ENCODE assay signal across 28 mouse cellular contexts in the genomic region with DNA sequence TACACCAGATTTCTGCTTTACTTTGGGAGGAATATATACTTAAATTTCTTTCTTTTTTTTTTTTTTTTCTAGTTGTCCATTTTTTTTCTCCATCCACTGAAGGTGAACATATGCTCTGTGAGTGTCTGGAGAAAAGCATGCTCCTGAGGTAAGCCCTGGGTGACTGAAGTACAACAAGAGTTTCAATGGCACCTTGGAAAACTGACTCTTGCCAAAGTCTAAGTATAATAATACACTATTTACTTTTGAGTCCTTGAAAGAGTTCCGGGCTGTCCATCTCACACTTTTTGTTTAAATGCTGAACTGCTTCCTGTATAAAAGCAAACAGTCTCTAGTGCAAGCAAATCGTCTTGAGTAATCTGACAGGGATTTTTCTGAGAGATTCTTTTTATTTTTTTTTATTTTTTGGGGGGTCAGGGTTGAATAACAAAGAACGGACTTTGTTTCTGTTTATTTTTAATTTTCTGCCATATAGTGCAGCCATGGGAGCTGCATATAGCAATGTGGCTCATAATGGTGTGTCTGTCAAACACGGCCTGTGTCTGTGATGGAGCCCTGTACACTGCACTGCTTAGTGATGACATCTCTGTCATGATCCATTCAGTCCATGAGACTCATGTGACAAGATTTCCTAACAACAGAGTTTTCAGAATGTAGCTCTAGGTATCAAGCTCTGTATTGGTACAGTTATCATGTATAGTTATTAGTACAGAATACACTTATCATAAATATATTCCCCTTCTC.
DNase-seq lines count a peak whose midpoint lies in the region; ATAC-seq and TF ChIP-seq lines count a peak whose summit lies in the region.
"Had no signal": no experiment of that assay in that cellular context is flagged by ENCODE, and none has a peak within 500 bp of the region (broad histone marks: within the 10 kb centered on the region; RNA-seq: fewer than 3 reads in every experiment).

No protein-coding gene starts in this region.

- H3K9ac ChIP-seq in intestine, embryonic 15.5 days, result no peak overlapping the region
- no peak overlapping the region for H3K9ac ChIP-seq in intestine, postnatal 0 days (ENCODE audit: low read depth, low read length)
- H3K9ac ChIP-seq in midbrain, embryonic 11.5 days (ENCODE audit: low read length), result no peak overlapping the region
- H3K9ac ChIP-seq in midbrain, embryonic 16.5 days (ENCODE audit: low read depth, low read length), result no peak overlapping the region
- H3K9ac ChIP-seq: embryonic facial prominence, embryonic 13.5 days; hindbrain, embryonic 13.5 days; limb, embryonic 12.5 days; liver, postnatal 0 days; midbrain, embryonic 15.5 days; neural tube, embryonic 13.5 days had no signal

- H3K9me3 ChIP-seq in intestine, embryonic 15.5 days, result no peaks in the 10 kb centered on the region
- no peaks in the 10 kb centered on the region for H3K9me3 ChIP-seq in intestine, postnatal 0 days (ENCODE audit: control insufficient read depth)
- H3K9me3 ChIP-seq in midbrain, embryonic 11.5 days (ENCODE audit: control insufficient read depth, low read length), result no peaks in the 10 kb centered on the region
- H3K9me3 ChIP-seq in midbrain, embryonic 16.5 days (replicated peaks; ENCODE audit: control insufficient read depth, low read length, poor library complexity, severe bottlenecking), result no peaks in the 10 kb centered on the region
- H3K9me3 ChIP-seq: embryonic facial prominence, embryonic 13.5 days; hindbrain, embryonic 13.5 days; limb, embryonic 12.5 days; midbrain, embryonic 15.5 days; neural tube, embryonic 13.5 days had no signal

- peak; percentile 61; the same call in 1 of the 2 replicates for ATAC-seq in intestine, embryonic 15.5 days
- no peak for ATAC-seq in intestine, postnatal 0 days
- no peak for ATAC-seq in midbrain, embryonic 11.5 days (ENCODE audit: low FRiP score)
- ATAC-seq in midbrain, embryonic 16.5 days, result no peak
- ATAC-seq: CD4-positive, CD25-positive, alpha-beta regulatory T cell, adult 4 months; forebrain, embryonic 14.5 days; inflammation-experienced regulatory T-cells, adult 6 months; liver, postnatal 0 days; midbrain, embryonic 15.5 days had no signal

- no peaks in the 10 kb centered on the region for H3K36me3 ChIP-seq in intestine, embryonic 15.5 days
- H3K36me3 ChIP-seq in intestine, postnatal 0 days (ENCODE audit: control insufficient read depth, insufficient read depth), result no peaks in the 10 kb centered on the region
- no peaks in the 10 kb centered on the region for H3K36me3 ChIP-seq in midbrain, embryonic 11.5 days (ENCODE audit: control insufficient read depth, insufficient read depth, low read length)
- no peaks in the 10 kb centered on the region for H3K36me3 ChIP-seq in midbrain, embryonic 16.5 days (ENCODE audit: control insufficient read depth, insufficient read depth, low read length)
- H3K36me3 ChIP-seq: embryonic facial prominence, embryonic 13.5 days; hindbrain, embryonic 13.5 days; limb, embryonic 12.5 days; midbrain, embryonic 15.5 days; neural tube, embryonic 13.5 days had no signal

- no peaks in the 10 kb centered on the region for H3K27me3 ChIP-seq in intestine, embryonic 15.5 days (replicated peaks)
- no peaks in the 10 kb centered on the region for H3K27me3 ChIP-seq in intestine, postnatal 0 days (replicated peaks; ENCODE audit: control insufficient read depth, insufficient read depth, low read length)
- H3K27me3 ChIP-seq in midbrain, embryonic 11.5 days (ENCODE audit: control insufficient read depth, insufficient read depth, low read length), result no peaks in the 10 kb centered on the region; the same call in 1 of the 2 replicates
- H3K27me3 ChIP-seq in midbrain, embryonic 16.5 days (ENCODE audit: control insufficient read depth, insufficient read depth, low read depth, low read length), result no peaks in the 10 kb centered on the region
- H3K27me3 ChIP-seq: embryonic facial prominence, embryonic 13.5 days; hindbrain, embryonic 13.5 days; limb, embryonic 12.5 days; midbrain, embryonic 15.5 days; neural tube, embryonic 13.5 days had no signal

- peak; percentile 33 for DNase-seq in heart, adult 11 months
- DNase-seq in heart, adult 9 months (ENCODE audit: low spot score in 2 of 2), result no peak
- DNase-seq in midbrain, embryonic 11.5 days (ENCODE audit: low spot score, missing footprints), result peak; percentile 31
- DNase-seq in layer of hippocampus, adult 8-10 months (ENCODE audit: low spot score in 2 of 2), result no peak
- DNase-seq: adrenal gland, postnatal 25 days; cerebellum, adult 8-10 months; cerebellum, postnatal 36 days; embryo, embryonic 11 days; gastrocnemius, postnatal 10 days; kidney, adult 9 months; kidney, postnatal 25 days; layer of hippocampus, postnatal 36 days; liver, postnatal 0 days had no signal

- 39% methylated on average over 4 of the region's 4 CpGs for WGBS in intestine, embryonic 15.5 days
- WGBS in intestine, postnatal 0 days, result 47% methylated on average over 4 of the region's 4 CpGs
- WGBS in midbrain, embryonic 11.5 days, result 72% methylated on average over 4 of the region's 4 CpGs
- 77% methylated on average over 4 of the region's 4 CpGs for WGBS in midbrain, embryonic 16.5 days

- H3K4me2 ChIP-seq in intestine, embryonic 15.5 days (replicated peaks), result no peak overlapping the region
- no peak overlapping the region for H3K4me2 ChIP-seq in intestine, postnatal 0 days (replicated peaks; ENCODE audit: low read depth)
- H3K4me2 ChIP-seq in midbrain, embryonic 11.5 days, result no peak overlapping the region
- no peak overlapping the region for H3K4me2 ChIP-seq in midbrain, embryonic 16.5 days (ENCODE audit: low read length)
- H3K4me2 ChIP-seq: embryonic facial prominence, embryonic 13.5 days; hindbrain, embryonic 13.5 days; limb, embryonic 12.5 days; liver, embryonic 11.5 days; midbrain, embryonic 15.5 days; neural tube, embryonic 13.5 days had no signal

- TF ChIP-seq CTCF in intestine, postnatal 0 days (IDR thresholded peaks at IDR 0.05; ENCODE audit: low read depth), result no peak

- no peak overlapping the region for H3K27ac ChIP-seq in intestine, embryonic 15.5 days
- no peak overlapping the region for H3K27ac ChIP-seq in intestine, postnatal 0 days (ENCODE audit: low read depth, low read length)
- no peak overlapping the region for H3K27ac ChIP-seq in midbrain, embryonic 11.5 days (ENCODE audit: low read depth, low read length)
- no peak overlapping the region for H3K27ac ChIP-seq in midbrain, embryonic 16.5 days (ENCODE audit: low read length)
- H3K27ac ChIP-seq: embryonic facial prominence, embryonic 13.5 days; hindbrain, embryonic 13.5 days; layer of hippocampus, adult 2 months; limb, embryonic 12.5 days; midbrain, embryonic 15.5 days; neural tube, embryonic 13.5 days had no signal

- H3K4me1 ChIP-seq in intestine, embryonic 15.5 days (replicated peaks), result no peaks in the 10 kb centered on the region
- no peaks in the 10 kb centered on the region for H3K4me1 ChIP-seq in intestine, postnatal 0 days (replicated peaks; ENCODE audit: control insufficient read depth, insufficient read depth, low read length)
- no peaks in the 10 kb centered on the region for H3K4me1 ChIP-seq in midbrain, embryonic 11.5 days (ENCODE audit: control insufficient read depth, insufficient read depth, low read length)
- H3K4me1 ChIP-seq in midbrain, embryonic 16.5 days (ENCODE audit: control insufficient read depth, insufficient read depth, low read length), result no peaks in the 10 kb centered on the region
- H3K4me1 ChIP-seq: hindbrain, embryonic 13.5 days; midbrain, embryonic 15.5 days; neural tube, embryonic 13.5 days had no signal

- H3K4me3 ChIP-seq in intestine, embryonic 15.5 days (replicated peaks), result no peak overlapping the region
- H3K4me3 ChIP-seq in intestine, postnatal 0 days (ENCODE audit: low read depth, low read length), result no peak overlapping the region
- no peak overlapping the region for H3K4me3 ChIP-seq in midbrain, embryonic 11.5 days (ENCODE audit: low read depth, low read length)
- no peak overlapping the region for H3K4me3 ChIP-seq in midbrain, embryonic 16.5 days (ENCODE audit: low read depth, low read length)
- H3K4me3 ChIP-seq: embryonic facial prominence, embryonic 13.5 days; erythroblast, embryonic 14.5 days; hindbrain, embryonic 13.5 days; layer of hippocampus, adult 2 months; limb, embryonic 12.5 days; midbrain, embryonic 15.5 days; myocyte; neural tube, embryonic 13.5 days had no signal

Comparison
In these comparisons a context has a peak if more than half of its experiments do, and no peak if none do; other contexts are left out.
1. DNase-seq: peak in heart, adult 11 months (single experiment) and midbrain, embryonic 11.5 days (single experiment); none in heart, adult 9 months (0 of 2) and layer of hippocampus, adult 8-10 months (0 of 2).